Mouse (Mus musculus) heart, postnatal 0 days (tissue): ENCODE data around the gene Wapl. TPM values are rescaled to one million over a fixed set of nuclear protein-coding genes. Genes with fewer than 3 reads are reported as not detected.

ENCODE experiments used
- ATAC-seq: fragments of 200-750 bp; cut with Nextera tagmentation; 2 replicates; pipeline ENCODE4 v1.8.0; 2017; ENCODE audit warnings: low read depth, moderate number of reproducible peaks, moderate library complexity; ENCODE audit not compliant: insufficient read depth
- DNase-seq: peaks from one replicate; pipeline ENCODE4 v3.0.0-alpha.2; 2016; ENCODE audit warnings: low spot score
- H3K27ac ChIP-seq: fragments of 300-500 bp; sonication (generic); 2 replicates; pipeline ENCODE4 v1.5.1; 2014; ENCODE audit warnings: low read depth, mild to moderate bottlenecking
- H3K27me3 ChIP-seq: fragments of 300-500 bp; sonication (generic); 2 replicates; pipeline ENCODE4 v1.6.1; 2014; ENCODE audit warnings: low read length, mixed read lengths; ENCODE audit not compliant: control insufficient read depth, insufficient read depth
- H3K36me3 ChIP-seq: fragments of 300-500 bp; sonication (generic); replicated peaks from 2 replicates; pipeline ENCODE4 v1.6.1; 2014; ENCODE audit warnings: low read length, mixed read lengths; ENCODE audit not compliant: control insufficient read depth, insufficient read depth
- H3K4me1 ChIP-seq: fragments of 300-500 bp; sonication (generic); 2 replicates; pipeline ENCODE4 v1.6.1; 2014; ENCODE audit warnings: antibody characterized with exemption; ENCODE audit not compliant: control insufficient read depth, insufficient read depth
- H3K4me2 ChIP-seq: fragments of 300-500 bp; sonication (generic); 2 replicates; pipeline ENCODE4 v1.6.1; 2014; ENCODE audit warnings: low read depth, mild to moderate bottlenecking, low read length, moderate library complexity
- H3K4me3 ChIP-seq: fragments of 300-500 bp; sonication (generic); 2 replicates; pipeline ENCODE4 v1.5.1; 2014; ENCODE audit warnings: low read depth, low read length
- H3K9ac ChIP-seq: fragments of 300-500 bp; sonication (generic); replicated peaks from 2 replicates; pipeline ENCODE4 v1.6.1; 2014; ENCODE audit warnings: low read depth, low read length, mixed read lengths
- H3K9me3 ChIP-seq: fragments of 300-500 bp; sonication (generic); replicated peaks from 2 replicates; pipeline ENCODE4 v1.6.1; 2016; ENCODE audit warnings: low read length; ENCODE audit not compliant: control insufficient read depth
- CTCF ChIP-seq: IDR thresholded peaks from 2 replicates; pipeline ENCODE4 v1.5.1; 2016; ENCODE audit warnings: antibody characterized with exemption, control low read depth, low read depth
- EP300 ChIP-seq: IDR thresholded peaks from 2 replicates; pipeline ENCODE4 v1.6.1; 2016; ENCODE audit warnings: antibody characterized with exemption, low read depth
- WGBS: fragments of 180-500 bp; shearing (Covaris S2); extraction: QIAGEN DNeasy Blood & Tissue Kit; methylation state at CpG from one replicate; pipeline ENCODE4 v1.1.7; 2014; 5-methylcytosine and 5-hydroxymethylcytosine counted together
- polyA plus RNA-seq: library from polyadenylated mRNA; unstranded; fragments of >200 nt; fragmentation: Nextera tagmentation; extraction: Ambion mirVana; gene quantifications from 2 replicates; pipeline ENCODE4 v1.2.1, GENCODE M21; 2015
- total RNA-seq: library from RNA; depleted of rRNA; stranded (reverse); fragments of >200 nt; gene quantifications from 2 replicates; pipeline ENCODE4 v1.2.3, GENCODE M21; 2014; ENCODE audit warnings: low replicate concordance

Wapl gene
- total and polyA plus RNA-seq, 2 experiments from 2014 or later, result 10.8 to 17.1 TPM

DNA sequence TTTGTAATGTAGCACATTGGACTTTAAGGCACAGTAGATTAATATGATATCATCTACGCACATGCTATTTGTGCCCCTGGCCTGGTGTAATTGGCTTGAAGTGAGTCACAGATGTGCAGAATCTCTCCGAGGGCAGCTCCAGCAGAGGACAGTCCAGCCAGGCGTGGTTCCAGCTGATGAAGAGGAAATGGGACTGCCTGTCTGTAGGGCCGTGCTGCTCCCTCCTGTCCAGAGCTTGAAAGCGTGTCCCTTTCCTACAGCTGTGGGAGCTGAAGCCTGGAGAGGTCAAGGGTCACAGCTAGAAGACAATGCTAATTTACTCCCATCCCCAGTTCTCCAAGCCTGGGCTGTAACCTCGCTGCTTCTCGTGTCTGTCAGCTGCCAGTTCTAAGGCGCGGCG lies 89.0 kb downstream of the Wapl start:
- Histone ChIP-seq H3K9ac (no peak overlapping the region), H3K27ac (no peak overlapping the region), H3K27me3 (no peaks in the 10 kb centered on the region), H3K9me3 (no peaks in the 10 kb centered on the region), H3K4me1 (0 out of 2 replicates have a peak, but pooled peaks cover 8% of the 10 kb centered on the region), H3K4me3 (no peak overlapping the region), H3K36me3 (no peaks in the 10 kb centered on the region), H3K4me2 (no peak overlapping the region)
- 67% methylated on average over 10 of the region's 10 CpGs for WGBS
- DNase-seq (no peak), ATAC-seq (no peak)
- TF ChIP-seq EP300 (no peak), CTCF (no peak)

DNA sequence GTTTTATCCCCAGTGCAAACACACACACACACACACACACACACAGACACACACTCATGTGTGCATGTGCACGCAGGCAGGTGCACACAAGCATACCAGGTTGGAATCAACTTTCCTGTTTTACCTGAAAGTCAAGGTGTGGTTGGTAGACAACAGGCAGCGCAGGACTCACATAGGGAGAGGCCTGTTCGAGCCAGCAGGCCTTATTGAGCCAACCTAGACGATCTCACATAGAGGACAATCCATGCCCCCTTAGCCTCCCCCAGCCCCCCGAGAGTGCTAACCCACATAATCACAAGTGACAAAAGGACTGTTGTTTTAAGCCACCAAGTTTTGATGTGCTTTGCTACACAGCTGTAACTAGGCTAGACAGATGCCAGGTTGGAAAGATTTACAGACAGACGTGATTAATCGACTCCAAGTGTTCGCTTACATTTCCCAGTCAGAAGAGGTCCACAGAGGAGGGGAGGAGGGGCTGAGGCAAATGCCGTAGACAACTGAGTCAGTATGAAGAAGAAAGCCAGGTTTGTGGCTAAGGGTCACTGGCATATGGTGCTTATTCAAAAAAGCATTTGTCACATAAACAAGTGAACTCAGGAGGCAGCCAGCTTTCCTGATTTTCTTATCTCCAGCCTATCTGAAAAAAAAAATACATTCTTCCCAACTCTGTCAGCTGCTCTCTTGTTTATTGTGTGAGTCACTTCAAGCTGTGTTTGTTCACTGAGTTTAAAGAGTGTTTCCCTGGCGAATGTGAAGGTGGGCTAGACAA lies 90.2 kb downstream of the Wapl start:
- TF ChIP-seq EP300, result no peak
- TF ChIP-seq CTCF, result no peak
- Histone ChIP-seq H3K36me3 (no peaks in the 10 kb centered on the region), H3K27ac (no peak overlapping the region), H3K4me3 (no peak overlapping the region), H3K4me2 (no peak overlapping the region), H3K27me3 (no peaks in the 10 kb centered on the region), H3K9me3 (no peaks in the 10 kb centered on the region), H3K4me1 (peaks cover 10% of the 10 kb centered on the region; the same call in 1 of the 2 replicates), H3K9ac (no peak overlapping the region)
- 63% methylated on average over 10 of the region's 10 CpGs for WGBS
- DNase-seq (no peak), ATAC-seq (no peak)

DNA sequence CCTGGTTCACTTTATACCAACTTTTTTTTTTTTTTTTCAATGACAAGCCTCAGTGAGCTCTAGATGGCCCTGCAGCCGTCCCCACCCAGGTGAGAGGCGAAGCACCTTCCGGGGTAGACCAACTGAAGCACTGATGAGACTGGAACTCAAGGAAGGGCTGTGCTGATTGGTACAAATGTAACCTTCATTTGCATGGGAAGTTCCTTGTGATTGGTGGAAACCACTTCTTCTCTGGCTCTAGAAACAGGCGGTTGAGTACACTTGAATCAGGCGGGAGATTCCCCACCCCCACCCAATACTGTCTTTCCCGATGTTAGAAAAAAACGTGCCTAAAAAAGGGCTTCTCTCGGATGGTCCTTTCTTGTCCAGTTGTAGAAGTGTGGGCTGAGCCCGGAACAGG lies 91.2 kb downstream of the Wapl start:
- H3K4me1 ChIP-seq, result peaks cover 8% of the 10 kb centered on the region; the same call in 1 of the 2 replicates
- no peaks in the 10 kb centered on the region for H3K36me3 ChIP-seq
- TF ChIP-seq CTCF (no peak), EP300 (no peak)
- ATAC-seq (no peak), DNase-seq (no peak)
- 77% methylated on average over 9 of the region's 9 CpGs for WGBS
- no peak overlapping the region for H3K27ac ChIP-seq
- no peak overlapping the region for H3K4me2 ChIP-seq
- H3K9ac ChIP-seq, result no peak overlapping the region
- H3K4me3 ChIP-seq, result no peak overlapping the region
- no peaks in the 10 kb centered on the region; the same call in 1 of the 2 replicates for H3K27me3 ChIP-seq
- no peaks in the 10 kb centered on the region for H3K9me3 ChIP-seq

DNA sequence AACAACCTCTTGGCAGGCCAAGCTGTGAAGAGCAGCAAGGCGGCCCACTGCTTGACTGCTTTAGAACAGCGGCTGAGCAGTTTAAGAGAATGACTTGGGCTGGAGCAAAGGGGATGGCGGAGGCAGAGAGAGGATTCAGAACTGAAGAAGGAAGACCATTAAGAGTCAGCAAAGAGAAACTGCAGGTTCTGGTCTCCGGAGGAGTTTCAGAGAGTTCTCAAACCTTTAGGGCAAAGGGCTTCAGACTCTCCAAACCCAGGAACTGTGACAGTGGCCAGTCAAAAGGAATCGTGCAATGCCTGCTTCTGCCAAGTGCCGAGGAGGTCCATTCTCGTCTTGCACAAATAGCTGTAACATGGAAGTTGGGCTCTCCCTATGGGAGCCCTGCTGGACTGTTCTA lies 91.7 kb downstream of the Wapl start:
- peaks cover 8% of the 10 kb centered on the region; the same call in 1 of the 2 replicates for H3K4me1 ChIP-seq
- ATAC-seq (no peak), DNase-seq (no peak)
- H3K4me3 ChIP-seq, result no peak overlapping the region
- H3K9ac ChIP-seq, result no peak overlapping the region
- no peak overlapping the region for H3K4me2 ChIP-seq
- no peaks in the 10 kb centered on the region for H3K9me3 ChIP-seq
- no peak overlapping the region for H3K27ac ChIP-seq
- TF ChIP-seq CTCF (no peak), EP300 (no peak)
- 81% methylated on average over 7 of the region's 7 CpGs for WGBS
- no peaks in the 10 kb centered on the region; the same call in 1 of the 2 replicates for H3K27me3 ChIP-seq
- no peaks in the 10 kb centered on the region for H3K36me3 ChIP-seq

DNA sequence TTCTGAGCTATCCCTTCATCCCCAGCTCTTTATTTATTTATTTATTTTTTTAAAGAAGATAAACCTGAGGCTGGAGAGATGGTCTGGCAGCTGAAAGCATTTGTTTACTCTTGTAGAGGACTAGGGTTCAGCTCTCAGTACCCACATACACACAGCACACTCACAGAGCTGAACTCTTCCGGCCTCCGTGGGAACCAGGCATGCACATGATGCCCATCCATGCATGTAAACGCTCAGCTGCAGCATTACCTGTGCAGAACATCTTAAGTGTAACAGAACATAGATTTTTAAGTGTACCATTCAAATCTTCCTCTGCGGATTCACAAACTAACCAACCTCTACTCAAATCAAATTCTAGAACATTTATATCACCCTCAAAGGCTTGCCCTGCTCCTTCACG lies 92.5 kb downstream of the Wapl start:
- H3K27ac ChIP-seq, result no peak overlapping the region
- no peaks in the 10 kb centered on the region for H3K9me3 ChIP-seq
- peaks cover 8% of the 10 kb centered on the region; the same call in 1 of the 2 replicates for H3K4me1 ChIP-seq
- H3K4me2 ChIP-seq, result no peak overlapping the region
- H3K36me3 ChIP-seq, result no peaks in the 10 kb centered on the region
- DNase-seq (no peak), ATAC-seq (no peak)
- 88% methylated on average over 5 of the region's 5 CpGs for WGBS
- H3K27me3 ChIP-seq, result no peaks in the 10 kb centered on the region; the same call in 1 of the 2 replicates
- TF ChIP-seq CTCF (no peak), EP300 (no peak)
- no peak overlapping the region for H3K9ac ChIP-seq
- H3K4me3 ChIP-seq, result no peak overlapping the region

DNA sequence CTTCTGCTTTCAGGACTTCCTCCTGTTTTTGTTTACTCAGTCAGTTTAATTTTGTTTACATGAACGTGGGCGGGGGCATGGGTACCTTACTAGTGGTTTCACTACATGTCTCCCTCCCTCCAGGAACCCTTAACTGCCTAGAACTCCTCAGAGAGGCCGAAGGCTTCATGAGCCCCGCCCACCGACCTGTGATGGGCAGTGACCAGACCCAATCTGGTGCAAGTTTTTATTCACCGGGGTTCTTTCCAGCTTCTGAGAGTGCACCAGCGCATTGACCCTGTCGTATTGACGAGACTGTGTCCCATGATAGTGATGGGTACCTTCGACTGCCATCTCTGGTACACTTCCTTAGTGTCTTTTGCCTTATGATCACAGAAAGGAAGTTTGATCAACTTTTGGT lies 94.6 kb downstream of the Wapl start:
- Histone ChIP-seq H3K27me3 (peaks cover 2% of the 10 kb centered on the region; the same call in 1 of the 2 replicates), H3K4me3 (peak overlapping the region; percentile 49), H3K4me1 (peaks cover 8% of the 10 kb centered on the region; the same call in 1 of the 2 replicates), H3K9me3 (no peaks in the 10 kb centered on the region), H3K27ac (no peak overlapping the region), H3K9ac (no peak overlapping the region), H3K36me3 (no peaks in the 10 kb centered on the region), H3K4me2 (peak overlapping the region; percentile 85)
- DNase-seq (peak; percentile 37), ATAC-seq (peak; percentile 79)
- no peak for TF ChIP-seq EP300
- TF ChIP-seq CTCF, result no peak
- under 1% methylated on average over 10 of the region's 10 CpGs for WGBS
